ENCODE assay signal across 23 mouse cellular contexts in the genomic region with DNA sequence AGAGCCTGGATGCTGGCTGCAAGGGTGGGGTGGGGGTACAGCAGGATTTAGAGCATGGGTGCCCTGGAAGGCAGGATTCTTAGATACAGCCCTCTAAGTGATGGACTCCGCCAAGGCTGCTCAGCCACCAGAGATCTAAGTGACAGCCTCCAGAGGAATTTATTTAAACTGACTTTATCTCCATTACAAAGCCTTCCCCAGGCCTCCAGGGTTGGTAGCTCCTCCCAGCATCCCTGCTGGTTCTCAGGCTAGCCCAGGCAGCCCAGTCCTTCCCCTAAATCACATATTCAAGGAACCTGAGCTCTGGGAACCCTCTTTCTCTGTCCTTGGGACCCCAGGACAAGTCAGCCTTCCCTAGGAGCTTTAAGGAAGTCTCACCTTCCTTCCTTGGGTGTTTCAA. TPM values are rescaled to one million over a fixed set of nuclear protein-coding genes. Genes with fewer than 3 reads are reported as not detected.
A peak's percentile ranks its signal among the peaks of the same experiment; 100 is the strongest.
DNase-seq lines count a peak whose midpoint lies in the region; ATAC-seq and TF ChIP-seq lines count a peak whose summit lies in the region.
"Had no signal": no experiment of that assay in that cellular context is flagged by ENCODE, and none has a peak within 500 bp of the region (broad histone marks: within the 10 kb centered on the region; RNA-seq: fewer than 3 reads in every experiment).

No protein-coding gene starts in this region.

- no peak for ATAC-seq in limb, embryonic 12.5 days (ENCODE audit: insufficient number of reproducible peaks, insufficient read depth, low FRiP score, low TSS enrichment, low read depth)
- no peak for ATAC-seq in liver, embryonic 11.5 days (replicated peaks; ENCODE audit: low FRiP score)
- ATAC-seq: forebrain, embryonic 16.5 days; intestine, embryonic 15.5 days; Patski had no signal

- 6% methylated on average over 1 of the region's 1 CpGs for WGBS in limb, embryonic 12.5 days
- WGBS in liver, embryonic 11.5 days = 7% methylated on average over 1 of the region's 1 CpGs

- H3K9me3 ChIP-seq in E14TG2a.4 (ENCODE audit: low read length) = no peaks in the 10 kb centered on the region
- no peaks in the 10 kb centered on the region for H3K9me3 ChIP-seq in limb, embryonic 12.5 days
- no peaks in the 10 kb centered on the region for H3K9me3 ChIP-seq in liver, embryonic 11.5 days (ENCODE audit: control insufficient read depth, low read length)
- H3K9me3 ChIP-seq: forebrain, embryonic 12.5 days; heart, embryonic 12.5 days; hindbrain, embryonic 10.5 days; intestine, embryonic 15.5 days had no signal

- H3K36me3 ChIP-seq in E14TG2a.4 (ENCODE audit: insufficient read depth, low read length) = no peaks in the 10 kb centered on the region
- no peaks in the 10 kb centered on the region for H3K36me3 ChIP-seq in limb, embryonic 12.5 days
- no peaks in the 10 kb centered on the region for H3K36me3 ChIP-seq in liver, embryonic 11.5 days (ENCODE audit: control insufficient read depth, insufficient read depth, low read length)
- H3K36me3 ChIP-seq: forebrain, embryonic 12.5 days; heart, embryonic 12.5 days; hindbrain, embryonic 10.5 days; intestine, embryonic 15.5 days had no signal

- H3K9ac ChIP-seq in limb, embryonic 12.5 days (replicated peaks) = no peak overlapping the region
- H3K9ac ChIP-seq in liver, embryonic 11.5 days (ENCODE audit: low read depth, low read length) = no peak overlapping the region
- H3K9ac ChIP-seq: forebrain, embryonic 12.5 days; heart, embryonic 12.5 days; hindbrain, embryonic 14.5 days; intestine, embryonic 15.5 days had no signal

- DNase-seq in ES-CJ7 (ENCODE audit: low read depth, low spot score) (peak; percentile 90), ZHBTc4 (ENCODE audit: low read depth, low spot score) (peak; percentile 90)
- DNase-seq in cerebellum, postnatal 10 days = no peak
- no peak for DNase-seq in spleen, postnatal 36 days (ENCODE audit: low spot score in 2 of 2)
- DNase-seq in liver, embryonic 11.5 days (ENCODE audit: low spot score) = no peak
- DNase-seq: adrenal gland, postnatal 10 days; cerebellum, adult 11 months; cerebellum, adult 8-10 months; gastrocnemius, postnatal 10 days had no signal

- TF ChIP-seq CTCF in E14TG2a.4 (conservative IDR thresholded peaks at IDR 0.05; ENCODE audit: low read length) = no peak

- peak overlapping the region; percentile 76 for H3K4me3 ChIP-seq in E14TG2a.4 (replicated peaks; ENCODE audit: low read length)
- no peak overlapping the region for H3K4me3 ChIP-seq in limb, embryonic 12.5 days (replicated peaks)
- H3K4me3 ChIP-seq in liver, embryonic 11.5 days (ENCODE audit: low read depth, low read length) = no peak overlapping the region
- H3K4me3 ChIP-seq: forebrain, embryonic 12.5 days; heart, embryonic 12.5 days; intestine, embryonic 15.5 days had no signal

- peaks cover 47% of the 10 kb centered on the region for H3K27me3 ChIP-seq in E14TG2a.4 (ENCODE audit: insufficient read depth, low read length)
- H3K27me3 ChIP-seq in limb, embryonic 12.5 days = peaks cover 74% of the 10 kb centered on the region
- peaks cover 37% of the 10 kb centered on the region for H3K27me3 ChIP-seq in liver, embryonic 11.5 days (replicated peaks; ENCODE audit: control insufficient read depth, insufficient read depth, low read length)
- H3K27me3 ChIP-seq: CH12.LX had no signal

- no peak overlapping the region for H3K27ac ChIP-seq in limb, embryonic 12.5 days
- no peak overlapping the region for H3K27ac ChIP-seq in liver, embryonic 11.5 days (ENCODE audit: low read depth, low read length)
- H3K27ac ChIP-seq: forebrain, embryonic 12.5 days; hindbrain, embryonic 10.5 days; hindbrain, embryonic 14.5 days; intestine, embryonic 15.5 days had no signal

- peak overlapping the region; percentile 52; the same call in 1 of the 2 replicates for H3K4me2 ChIP-seq in limb, embryonic 12.5 days
- no peak overlapping the region for H3K4me2 ChIP-seq in liver, embryonic 11.5 days
- H3K4me2 ChIP-seq: hindbrain, embryonic 14.5 days; intestine, embryonic 15.5 days had no signal

- H3K4me1 ChIP-seq in E14TG2a.4 (replicated peaks; ENCODE audit: low read depth, low read length) = peaks cover 78% of the 10 kb centered on the region
- H3K4me1 ChIP-seq in limb, embryonic 12.5 days (replicated peaks) = peaks cover 8% of the 10 kb centered on the region
- H3K4me1 ChIP-seq in liver, embryonic 11.5 days (replicated peaks; ENCODE audit: control insufficient read depth, insufficient read depth, low read length) = no peaks in the 10 kb centered on the region
- H3K4me1 ChIP-seq: forebrain, embryonic 12.5 days; heart, embryonic 12.5 days; intestine, embryonic 15.5 days had no signal

RNA-seq across cellular contexts. Expression of a gene that starts 39.5 kb away (rescaled TPM):
- not detected in 2 replicates for polyA plus RNA-seq in limb, embryonic 12.5 days (2016; fragmentation: Nextera tagmentation; extraction: Ambion mirVana)
- 0.08 TPM in 1 of 2 replicates, not detected in the other for polyA plus RNA-seq in liver, embryonic 11.5 days (2014; fragmentation: Nextera tagmentation; extraction: Ambion mirVana)
- polyA plus RNA-seq: brain, embryonic 14.5 days; cortical plate, adult 2 months; forebrain, embryonic 12.5 days; forebrain, embryonic 16.5 days; frontal cortex, adult 2 months; heart, embryonic 16.5 days; hindbrain, embryonic 10.5 days; hindbrain, embryonic 14.5 days; intestine, embryonic 15.5 days had no signal

RNA-seq across cellular contexts. Expression of a gene that starts 55.9 kb away (rescaled TPM):
- 6.3 and 8.1 TPM in 2 replicates for polyA plus RNA-seq in limb, embryonic 12.5 days (2016; fragmentation: Nextera tagmentation; extraction: Ambion mirVana)
- polyA plus RNA-seq in liver, embryonic 11.5 days (2014; fragmentation: Nextera tagmentation; extraction: Ambion mirVana) = 414 and 426 TPM in 2 replicates

RNA-seq across cellular contexts. Expression of a gene that starts 58.0 kb away (rescaled TPM):
- polyA plus RNA-seq in limb, embryonic 12.5 days (2016; fragmentation: Nextera tagmentation; extraction: Ambion mirVana) = 1.2 and 1.9 TPM in 2 replicates
- polyA plus RNA-seq in liver, embryonic 11.5 days (2014; fragmentation: Nextera tagmentation; extraction: Ambion mirVana) = 0.04 and 0.18 TPM in 2 replicates

Comparison
In these comparisons a context has a peak if more than half of its experiments do, and no peak if none do; other contexts are left out.
1. DNase-seq: peak in ES-CJ7 (single experiment) and ZHBTc4 (single experiment); none in cerebellum, postnatal 10 days (0 of 2), spleen, postnatal 36 days (0 of 2) and liver, embryonic 11.5 days (single experiment).
2. RNA of a gene that starts 55.9 kb away (polyA plus RNA-seq): 414 to 426 TPM in liver, embryonic 11.5 days; 6.3 to 8.1 TPM in limb, embryonic 12.5 days; every median in the first group is over 10 times any median in the second.